ENCODE assay signal across 9 mouse cellular contexts in genomic region chr13:41336260-41336659, GRCm38 (mm10).
DNase-seq lines count a peak whose midpoint lies in the region; ATAC-seq and TF ChIP-seq lines count a peak whose summit lies in the region.
"Had no signal": no experiment of that assay in that cellular context is flagged by ENCODE, and none has a peak within 500 bp of the region (broad histone marks: within the 10 kb centered on the region; RNA-seq: fewer than 3 reads in every experiment).

No protein-coding gene starts in this region.

- peak overlapping the region; percentile 72 for H3K27ac ChIP-seq in embryonic fibroblast, embryonic 13.5 days (ENCODE audit: insufficient read depth, low read length)
- peak overlapping the region; percentile 85 for H3K27ac ChIP-seq in lung, embryonic 16.5 days (ENCODE audit: low read length)
- no peak overlapping the region for H3K27ac ChIP-seq in hindbrain, embryonic 13.5 days
- H3K27ac ChIP-seq: macrophage had no signal

- no peak overlapping the region for H3K4me3 ChIP-seq in embryonic fibroblast, embryonic 13.5 days (ENCODE audit: insufficient read depth, low read length)
- H3K4me3 ChIP-seq in lung, embryonic 16.5 days (ENCODE audit: low read length): no peak overlapping the region
- no peak overlapping the region for H3K4me3 ChIP-seq in hindbrain, embryonic 13.5 days

- intact Hi-C loops in heart, postnatal 36 days (cut with DNase I): no loop called here

- no peak for TF ChIP-seq CTCF in embryonic fibroblast, embryonic 13.5 days (IDR thresholded peaks at IDR 0.05; ENCODE audit: borderline replicate concordance, insufficient read depth, low read length)

- no peak overlapping the region for H3K4me2 ChIP-seq in lung, embryonic 16.5 days (ENCODE audit: low read depth, low read length)
- H3K4me2 ChIP-seq in hindbrain, embryonic 13.5 days: no peak overlapping the region

- H3K27me3 ChIP-seq in lung, embryonic 16.5 days (ENCODE audit: control insufficient read depth, insufficient read depth, low read depth, low read length): no peaks in the 10 kb centered on the region
- H3K27me3 ChIP-seq in hindbrain, embryonic 13.5 days: no peaks in the 10 kb centered on the region

- no peaks in the 10 kb centered on the region for H3K9me3 ChIP-seq in lung, embryonic 16.5 days (ENCODE audit: control insufficient read depth, low read length)
- H3K9me3 ChIP-seq in hindbrain, embryonic 13.5 days: no peaks in the 10 kb centered on the region

- H3K36me3 ChIP-seq in lung, embryonic 16.5 days (ENCODE audit: control insufficient read depth, insufficient read depth, low read length): peaks cover 21% of the 10 kb centered on the region
- peaks cover 6% of the 10 kb centered on the region; the same call in 1 of the 2 replicates for H3K36me3 ChIP-seq in hindbrain, embryonic 13.5 days

- H3K4me1 ChIP-seq in embryonic fibroblast, embryonic 13.5 days (ENCODE audit: control insufficient read depth, insufficient read depth, low read length): peaks cover 46% of the 10 kb centered on the region
- H3K4me1 ChIP-seq in lung, embryonic 16.5 days (replicated peaks; ENCODE audit: control insufficient read depth, insufficient read depth, low read length): peaks cover 72% of the 10 kb centered on the region
- peaks cover 32% of the 10 kb centered on the region for H3K4me1 ChIP-seq in hindbrain, embryonic 13.5 days (replicated peaks)

- DNase-seq in adrenal gland, adult (ENCODE audit: inconsistent age in 2 of 2, low spot score in 1 of 2): peak; percentile 86 to 94
- DNase-seq in heart, postnatal 36 days: peak; percentile 84 to 85
- no peak for DNase-seq in yolk sac, embryonic 10.5 days (ENCODE audit: low spot score)
- no peak for DNase-seq in layer of hippocampus, postnatal 36 days
- DNase-seq in spleen, postnatal 14 days (ENCODE audit: low spot score in 2 of 2): no peak

- TF ChIP-seq POLR2A in embryonic fibroblast, embryonic 13.5 days (IDR thresholded peaks at IDR 0.05; ENCODE audit: low read depth, low read length): no peak

- ATAC-seq in lung, embryonic 16.5 days (ENCODE audit: low read depth): peak; percentile 64
- no peak for ATAC-seq in hindbrain, embryonic 13.5 days (ENCODE audit: low FRiP score)

- 22% methylated on average over 6 of the region's 6 CpGs for WGBS in lung, embryonic 16.5 days
- whole genome bisulfite sequencing in hindbrain, embryonic 13.5 days: 64% methylated on average over 6 of the region's 6 CpGs

- peak overlapping the region; percentile 40; the same call in 1 of the 2 replicates for H3K9ac ChIP-seq in lung, embryonic 16.5 days (ENCODE audit: low read length)
- no peak overlapping the region for H3K9ac ChIP-seq in hindbrain, embryonic 13.5 days

Comparison
In these comparisons a context has a peak if more than half of its experiments do, and no peak if none do; other contexts are left out.
1. DNase-seq: peak in adrenal gland, adult (2 of 2) and heart, postnatal 36 days (2 of 2); none in yolk sac, embryonic 10.5 days (single experiment), layer of hippocampus, postnatal 36 days (0 of 2) and spleen, postnatal 14 days (0 of 2).